Mouse (Mus musculus) brain, embryonic 14.5 days (tissue): ENCODE measurements around the gene Rab40c.

ENCODE experiments used
- CTCF ChIP-seq: fragments of 200-500 bp; IDR thresholded peaks from 2 replicates; pipeline ENCODE4 v1.5.1; 2012; ENCODE audit warnings: inconsistent platforms, mild to moderate bottlenecking, moderate library complexity, borderline replicate concordance; ENCODE audit not compliant: insufficient read depth, insufficient read length; ENCODE audit errors: extremely low read depth
- POLR2A ChIP-seq: fragments of 200-500 bp; IDR thresholded peaks from 2 replicates; pipeline ENCODE4 v1.6.1; 2012; ENCODE audit warnings: mild to moderate bottlenecking, inconsistent platforms, borderline replicate concordance; ENCODE audit not compliant: poor library complexity, insufficient read depth, insufficient read length, severe bottlenecking; ENCODE audit errors: extremely low read depth

DNA sequence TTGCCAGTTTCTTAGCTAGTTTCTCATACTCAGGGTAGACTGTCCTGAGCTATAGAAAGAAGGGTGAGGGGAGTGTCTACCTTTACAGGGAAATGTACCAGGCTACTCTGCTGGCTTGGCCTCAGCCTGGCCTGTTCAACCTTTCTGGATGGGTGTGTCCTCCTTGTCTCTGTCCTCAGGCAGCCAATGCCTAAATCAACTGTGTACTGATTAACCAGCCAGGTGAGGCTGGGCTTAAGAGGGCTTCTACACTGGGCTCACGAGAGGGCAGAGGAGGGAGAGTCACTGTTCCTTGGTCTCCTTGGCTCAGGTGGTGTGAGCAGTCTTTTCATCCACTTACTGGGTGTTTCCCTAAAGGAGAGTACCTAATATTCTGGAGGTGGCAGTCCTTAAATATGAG is 48.6 kb upstream of the Rab40c start:
- TF ChIP-seq CTCF (no peak), POLR2A (no peak)
